Mouse (Mus musculus): ENCODE results near the gene Med25.
A peak's percentile ranks its signal among the peaks of the same experiment; 100 is the strongest.

Med25 gene

GRCm38 (mm10) chr7:44862434-44862833, 30.1 kb downstream of the Med25 start:
- DNase-seq, result no peak

- DNase-seq, result no peak
Observed at GRCm38 (mm10) chr7:44861429-44861816, 31.1 kb downstream of the Med25 start.

- peak; percentile 88 for DNase-seq
Observed at GRCm38 (mm10) chr7:44860576-44861428, 31.7 kb downstream of the Med25 start.

GRCm38 (mm10) chr7:44859896-44860295, 32.6 kb downstream of the Med25 start:
- DNase-seq, result no peak

GRCm38 (mm10) chr7:44857905-44858304, 34.6 kb downstream of the Med25 start:
- DNase-seq, result peak; percentile 60

GRCm38 (mm10) chr7:44857042-44857552, 35.4 kb downstream of the Med25 start, which contains the start of gene Pnkp:
Gene Pnkp (plus strand): TSS chr7:44857139.
- peak; percentile 89 for DNase-seq

- DNase-seq, result no peak
Observed at GRCm38 (mm10) chr7:44856265-44856916, 36.1 kb downstream of the Med25 start.

- peak; percentile 46 for DNase-seq
Observed at GRCm38 (mm10) chr7:44855036-44855435, 37.5 kb downstream of the Med25 start.

GRCm38 (mm10) chr7:44854356-44855031, 38.0 kb downstream of the Med25 start:
- peak; percentile 93 for DNase-seq

- peak; percentile 54 for DNase-seq
Observed at GRCm38 (mm10) chr7:44853596-44854355, 38.7 kb downstream of the Med25 start.

- no peak for DNase-seq
Observed at GRCm38 (mm10) chr7:44853065-44853464, 39.4 kb downstream of the Med25 start.

- DNase-seq, result no peak
Observed at GRCm38 (mm10) chr7:44852259-44853027, 40.1 kb downstream of the Med25 start.

- no peak for DNase-seq
Observed at GRCm38 (mm10) chr7:44851625-44852234, 40.8 kb downstream of the Med25 start.

GRCm38 (mm10) chr7:44850789-44851624, 41.5 kb downstream of the Med25 start:
- DNase-seq, result no peak

- peak; percentile 92 for DNase-seq
Observed at GRCm38 (mm10) chr7:44850146-44850545, 42.4 kb downstream of the Med25 start.

GRCm38 (mm10) chr7:44849416-44850111, 42.9 kb downstream of the Med25 start:
- peak; percentile 95 for DNase-seq

GRCm38 (mm10) chr7:44848561-44849415, 43.7 kb downstream of the Med25 start, which contains the start of the genes Akt1s1 and Tbc1d17:
Gene Akt1s1 (plus strand): TSS chr7:44848991.
Gene Tbc1d17 (minus strand): TSS chr7:44849079.
- DNase-seq, result peak; percentile 98

GRCm38 (mm10) chr7:44847772-44848171, 44.7 kb downstream of the Med25 start:
- no peak for DNase-seq
